Mouse (Mus musculus) heart, postnatal 14 days (tissue): ENCODE measurements around the gene Zbtb7a. TPM values are rescaled to one million over a fixed set of nuclear protein-coding genes. Genes with fewer than 3 reads are reported as not detected.

Experiments used
- DNase-seq, 2 experiments: peaks; one replicate each; pipeline ENCODE4 v3.0.0; 2021 to 2022
- intact Hi-C: fragments of 180-260 bp; cut with DNase I; formaldehyde crosslinking; loops from one replicate; pipeline ENCODE4 v1.15.1; 2025
- microRNA-seq, 2 experiments: library from miRNA; unstranded; fragments of <30 nt; microRNA quantifications; one replicate each; pipeline ENCODE4 v1.2.0; 2021 to 2022
- total RNA-seq, 2 experiments: library from RNA; stranded (reverse); gene quantifications; 2 replicates each; pipeline ENCODE4 v1.2.3; 2021

Zbtb7a gene
- total RNA-seq, 2 experiments from 2014 or later, result 40.8 to 43.2 TPM

DNA sequence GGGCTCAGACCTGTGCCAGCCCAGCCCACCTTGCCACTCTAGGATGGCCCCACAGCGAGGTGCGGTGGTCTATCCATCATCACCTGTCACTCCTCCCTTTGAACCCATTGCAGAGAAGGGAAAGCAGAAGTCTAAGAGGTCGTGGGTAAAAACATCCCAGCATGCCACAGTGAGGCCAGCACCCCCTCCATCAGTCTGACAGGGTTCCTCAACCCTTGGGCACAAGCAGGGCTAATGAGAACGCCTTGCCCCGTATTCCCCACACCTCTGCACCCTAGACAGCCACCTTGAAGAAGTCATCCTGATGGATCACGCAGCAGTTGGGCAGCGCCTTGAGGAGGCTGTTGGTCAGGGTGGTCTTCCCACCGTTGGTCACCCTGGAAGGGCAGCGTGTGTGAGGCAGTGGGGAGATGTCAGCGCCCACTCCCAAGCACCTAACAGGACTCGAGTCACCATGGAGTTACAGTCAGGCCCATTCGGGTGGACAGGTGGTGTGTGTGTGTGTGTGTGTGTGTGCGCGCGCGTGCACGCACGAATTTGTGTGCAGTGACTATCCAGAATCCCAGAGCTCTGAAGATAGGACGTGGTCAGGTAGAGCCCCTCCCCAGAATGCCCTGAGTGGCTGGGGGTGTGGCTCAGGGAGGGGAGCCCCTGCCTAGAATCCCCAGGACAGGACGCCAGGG, 65.7 kb downstream of the Zbtb7a start:
- peak in 1 of 2 experiments; percentile 24 for DNase-seq
- intact Hi-C loops, result no loop called here

DNA sequence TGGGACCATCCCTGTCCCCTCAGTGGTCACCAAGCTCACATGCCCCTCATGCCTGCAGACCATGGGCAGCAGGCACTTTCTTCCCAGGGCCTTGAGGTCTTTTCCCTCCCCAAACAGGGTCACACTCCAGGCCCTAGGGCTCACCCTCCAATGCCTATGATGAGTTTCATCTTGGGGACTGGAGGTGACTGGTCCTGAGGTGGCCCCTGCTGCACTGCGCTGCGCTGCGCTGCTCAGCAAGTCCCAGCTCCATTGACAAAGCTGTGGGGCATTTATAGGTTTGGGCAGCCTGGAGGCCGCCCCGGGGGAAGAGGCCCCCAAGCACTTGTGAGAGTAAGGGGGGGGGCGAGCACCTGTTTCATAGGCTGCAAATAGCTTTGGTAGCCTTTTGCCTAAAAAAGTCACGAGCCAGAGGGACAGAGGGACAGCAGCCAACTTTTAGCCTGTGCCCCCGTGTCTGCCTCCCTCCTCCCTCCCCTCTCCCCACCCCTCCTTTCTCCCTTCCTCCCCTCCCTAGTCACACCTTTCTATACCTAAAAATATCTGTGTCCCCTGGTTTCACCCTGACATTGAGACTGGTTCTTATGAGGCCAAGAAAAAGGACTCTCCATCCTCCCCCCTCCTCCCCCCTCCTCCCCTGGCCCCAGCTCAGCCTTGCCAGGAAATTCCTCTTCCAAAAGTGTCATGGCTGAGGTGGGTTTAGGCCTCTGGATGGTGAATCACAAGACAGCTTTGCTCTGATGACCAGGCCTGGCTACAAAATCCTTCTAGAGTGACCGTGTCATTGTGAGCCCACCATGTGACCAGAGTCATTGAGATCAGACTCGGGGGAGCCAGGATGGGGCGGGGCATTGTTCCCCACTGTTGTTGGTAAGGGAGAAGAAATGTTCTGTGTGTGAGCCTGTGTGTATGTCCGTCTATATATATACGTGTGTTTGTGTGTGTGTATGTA, 67.1 kb downstream of the Zbtb7a start, which contains the start of gene Nmrk2:
Gene Nmrk2, minus strand, starts transcription at position 245 of the 952 bp plus-strand sequence.
- intact Hi-C loops, result no loop called here
- DNase-seq, result peak in 1 of 2 experiments; percentile 66

Small RNAs within 50 kb of the gene (microRNA-seq; reads per million reads assigned to microRNA genes)
- gene Mir5615-1 (0 reads per million in 2 experiments), gene Mir5615-2 (0 reads per million in 2 experiments)

Other genes starting within 250 kb of the Zbtb7a start
- 100 to 1,000 TPM; 145 to 161 TPM for gene Timm13, start 234.3 kb upstream of the Zbtb7a start, total RNA-seq
- gene Lmnb2, start 217.0 kb upstream of the Zbtb7a start, total RNA-seq, result 1 to 10 TPM; 5.1 to 7.0 TPM
- gene Gadd45b, start 205.1 kb upstream of the Zbtb7a start, total RNA-seq, result 10 to 100 TPM; 13.6 to 17.2 TPM
- under 1 TPM; 0.27 to 0.31 TPM for gene Gng7, start 120.3 kb upstream of the Zbtb7a start, total RNA-seq
- gene Diras1, start 109.6 kb upstream of the Zbtb7a start, total RNA-seq, result under 1 TPM in 1 of 2 experiments, not detected in 1; 0.10 TPM
- gene Slc39a3, start 97.8 kb upstream of the Zbtb7a start, total RNA-seq, result 10 to 100 TPM; 13.6 to 14.8 TPM
- gene Sgta, start 75.0 kb upstream of the Zbtb7a start, total RNA-seq, result 10 to 100 TPM; 91.5 to 93.3 TPM
- gene Thop1, start 65.2 kb upstream of the Zbtb7a start, total RNA-seq, result 10 to 100 TPM; 10.3 to 10.9 TPM
- gene Creb3l3, start 36.3 kb upstream of the Zbtb7a start, total RNA-seq, result under 1 TPM; 0.69 to 0.90 TPM
- 100 to 1,000 TPM; 115 to 122 TPM for gene Map2k2, start 29.3 kb upstream of the Zbtb7a start, total RNA-seq
- gene Pias4, start 32.7 kb downstream of the Zbtb7a start, total RNA-seq, result 10 to 100 TPM; 15.2 to 18.3 TPM
- gene Eef2, start 41.4 kb downstream of the Zbtb7a start, total RNA-seq, result 1,000 to 10,000 TPM; 1,113 to 1,165 TPM
- 10 to 100 TPM; 28.4 to 29.2 TPM for gene Dapk3, start 47.8 kb downstream of the Zbtb7a start, total RNA-seq
- not detected for gene 4930442H23Rik, start 48.6 kb downstream of the Zbtb7a start, total RNA-seq
- gene Nmrk2, start 66.8 kb downstream of the Zbtb7a start, total RNA-seq, result 1 to 10 TPM; 3.6 to 9.8 TPM
- gene Atcay, start 95.6 kb downstream of the Zbtb7a start, total RNA-seq, result under 1 TPM; 0.12 TPM
- gene Zfr2, start 97.9 kb downstream of the Zbtb7a start, total RNA-seq, result 1 to 10 TPM; 2.7 to 3.4 TPM
- gene Matk, start 117.7 kb downstream of the Zbtb7a start, total RNA-seq, result under 1 TPM; 0.26 to 0.51 TPM
- 10 to 100 TPM; 83.0 to 96.2 TPM for gene Mrpl54, start 131.7 kb downstream of the Zbtb7a start, total RNA-seq
- gene Apba3, start 131.7 kb downstream of the Zbtb7a start, total RNA-seq, result 10 to 100 TPM; 85.5 to 97.2 TPM
- under 1 TPM; 0.14 to 0.34 TPM for gene Tjp3, start 156.4 kb downstream of the Zbtb7a start, total RNA-seq
- 10 to 100 TPM; 34.8 to 36.7 TPM for gene Pip5k1c, start 157.7 kb downstream of the Zbtb7a start, total RNA-seq
- 10 to 100 TPM; 15.6 to 17.8 TPM for gene Cactin, start 185.9 kb downstream of the Zbtb7a start, total RNA-seq
- gene Tbxa2r, start 193.5 kb downstream of the Zbtb7a start, total RNA-seq, result 1 to 10 TPM; 5.3 to 7.9 TPM
- gene Gipc3, start 208.0 kb downstream of the Zbtb7a start, total RNA-seq, result 1 to 10 TPM; 5.2 to 5.5 TPM
- 10 to 100 TPM; 74.0 to 82.9 TPM for gene Hmg20b, start 215.3 kb downstream of the Zbtb7a start, total RNA-seq
- gene Mfsd12, start 222.3 kb downstream of the Zbtb7a start, total RNA-seq, result 10 to 100 TPM; 11.7 to 14.3 TPM
- 1 to 10 TPM; 1.2 to 1.3 TPM for gene 4930404N11Rik, start 230.6 kb downstream of the Zbtb7a start, total RNA-seq
- gene Fzr1, start 243.3 kb downstream of the Zbtb7a start, total RNA-seq, result 10 to 100 TPM; 30.5 to 32.7 TPM
- 10 to 100 TPM; 47.6 to 55.3 TPM for gene Dohh, start 249.2 kb downstream of the Zbtb7a start, total RNA-seq
- under 1 TPM; 0.51 to 0.84 TPM for gene Gm48551, start 249.2 kb downstream of the Zbtb7a start, total RNA-seq